Mouse (Mus musculus): ENCODE results near the gene Iqschfp. TPM values are rescaled to one million over a fixed set of nuclear protein-coding genes. Genes with fewer than 3 reads are reported as not detected.

The Iqschfp gene
- polyA plus RNA-seq, 1 experiment from 2014 or later: not detected

- Histone ChIP-seq H3K27ac (ENCODE audit: poor library complexity, severe bottlenecking) (no peak overlapping the region), H3K9me3 (replicated peaks) (no peaks in the 10 kb centered on the region), H3K27me3 (replicated peaks) (no peaks in the 10 kb centered on the region), H3K4me2 (no peak overlapping the region), H3K4me1 (replicated peaks) (peaks cover 7% of the 10 kb centered on the region; the same call in 1 of the 2 replicates), H3K4me3 (no peak overlapping the region), H3K9ac (no peak overlapping the region), H3K36me3 (no peaks in the 10 kb centered on the region; the same call in 1 of the 2 replicates)
- WGBS: 75% methylated on average over 4 of the region's 4 CpGs
- ATAC-seq (ENCODE audit: insufficient number of reproducible peaks, low FRiP score): no peak
Observed at GRCm38 (mm10) chr3:68484561-68484960, 592.5 kb downstream of the Iqschfp start.

- 81% methylated on average over 1 of the region's 1 CpGs for WGBS
- ATAC-seq (ENCODE audit: insufficient number of reproducible peaks, low FRiP score): no peak
- no peak overlapping the region for H3K4me2 ChIP-seq
- peaks cover 24% of the 10 kb centered on the region for H3K4me1 ChIP-seq (replicated peaks)
- no peak overlapping the region for H3K27ac ChIP-seq (ENCODE audit: poor library complexity, severe bottlenecking)
- H3K9ac ChIP-seq: no peak overlapping the region
- H3K36me3 ChIP-seq: no peaks in the 10 kb centered on the region; the same call in 1 of the 2 replicates
- H3K9me3 ChIP-seq (replicated peaks): no peaks in the 10 kb centered on the region
- no peaks in the 10 kb centered on the region for H3K27me3 ChIP-seq (replicated peaks)
- no peak overlapping the region for H3K4me3 ChIP-seq
Observed at GRCm38 (mm10) chr3:68487621-68488020, 595.6 kb downstream of the Iqschfp start.

- H3K4me2 ChIP-seq: no peak overlapping the region
Observed at GRCm38 (mm10) chr3:68488316-68488715, 596.3 kb downstream of the Iqschfp start.

GRCm38 (mm10) chr3:68491516-68491915, 599.5 kb downstream of the Iqschfp start:
- peaks cover 32% of the 10 kb centered on the region for H3K4me1 ChIP-seq (replicated peaks)

More at GRCm38 (mm10) chr3:68488316-68488715, 596.3 kb downstream of the Iqschfp start:
- H3K27me3 ChIP-seq (replicated peaks): no peaks in the 10 kb centered on the region
- 73% methylated on average over 5 of the region's 5 CpGs for WGBS
- no peaks in the 10 kb centered on the region; the same call in 1 of the 2 replicates for H3K36me3 ChIP-seq
- no peaks in the 10 kb centered on the region for H3K9me3 ChIP-seq (replicated peaks)
- peaks cover 30% of the 10 kb centered on the region for H3K4me1 ChIP-seq (replicated peaks)
- no peak for ATAC-seq (ENCODE audit: insufficient number of reproducible peaks, low FRiP score)
- no peak overlapping the region for H3K27ac ChIP-seq (ENCODE audit: poor library complexity, severe bottlenecking)
- no peak overlapping the region for H3K9ac ChIP-seq
- H3K4me3 ChIP-seq: no peak overlapping the region

GRCm38 (mm10) chr3:68492066-68492465, 600.0 kb downstream of the Iqschfp start:
- WGBS: 32% methylated on average over 1 of the region's 1 CpGs
- Histone ChIP-seq H3K4me2 (peak overlapping the region; percentile 81), H3K36me3 (no peaks in the 10 kb centered on the region), H3K4me3 (peak overlapping the region; percentile 87; the same call in 1 of the 2 replicates), H3K9ac (peak overlapping the region; percentile 95; the same call in 1 of the 2 replicates), H3K27me3 (replicated peaks) (no peaks in the 10 kb centered on the region), H3K4me1 (replicated peaks) (peaks cover 33% of the 10 kb centered on the region), H3K27ac (ENCODE audit: poor library complexity, severe bottlenecking) (peak overlapping the region; percentile 99), H3K9me3 (replicated peaks) (no peaks in the 10 kb centered on the region)
- no peak for ATAC-seq (ENCODE audit: insufficient number of reproducible peaks, low FRiP score)

More at GRCm38 (mm10) chr3:68491516-68491915, 599.5 kb downstream of the Iqschfp start:
- 67% methylated on average over 6 of the region's 6 CpGs for WGBS
- Histone ChIP-seq H3K27ac (ENCODE audit: poor library complexity, severe bottlenecking) (no peak overlapping the region), H3K36me3 (no peaks in the 10 kb centered on the region), H3K9me3 (replicated peaks) (no peaks in the 10 kb centered on the region), H3K4me2 (no peak overlapping the region), H3K9ac (no peak overlapping the region), H3K27me3 (replicated peaks) (no peaks in the 10 kb centered on the region), H3K4me3 (no peak overlapping the region)
- no peak for ATAC-seq (ENCODE audit: insufficient number of reproducible peaks, low FRiP score)

GRCm38 (mm10) chr3:68492513-68492912, 600.5 kb downstream of the Iqschfp start:
- Histone ChIP-seq H3K9ac (peak overlapping the region; percentile 95), H3K27ac (ENCODE audit: poor library complexity, severe bottlenecking) (peak overlapping the region; percentile 99), H3K4me2 (peak overlapping the region; percentile 81), H3K4me3 (peak overlapping the region; percentile 87), H3K36me3 (no peaks in the 10 kb centered on the region), H3K27me3 (replicated peaks) (no peaks in the 10 kb centered on the region), H3K9me3 (replicated peaks) (no peaks in the 10 kb centered on the region), H3K4me1 (replicated peaks) (peaks cover 36% of the 10 kb centered on the region)
- ATAC-seq (ENCODE audit: insufficient number of reproducible peaks, low FRiP score): no peak
- whole genome bisulfite sequencing: 11% methylated on average over 3 of the region's 3 CpGs

GRCm38 (mm10) chr3:68493170-68493585, 601.1 kb downstream of the Iqschfp start:
- Histone ChIP-seq H3K27ac (ENCODE audit: poor library complexity, severe bottlenecking) (peak overlapping the region; percentile 99), H3K4me3 (peak overlapping the region; percentile 87), H3K27me3 (replicated peaks) (no peaks in the 10 kb centered on the region), H3K9ac (peak overlapping the region; percentile 95), H3K4me1 (replicated peaks) (peaks cover 34% of the 10 kb centered on the region), H3K9me3 (replicated peaks) (no peaks in the 10 kb centered on the region), H3K4me2 (peak overlapping the region; percentile 81), H3K36me3 (no peaks in the 10 kb centered on the region)
- WGBS: under 1% methylated on average over 12 of the region's 12 CpGs
- peak; percentile 63 for ATAC-seq (ENCODE audit: insufficient number of reproducible peaks, low FRiP score)

- Histone ChIP-seq H3K9me3 (replicated peaks) (no peaks in the 10 kb centered on the region), H3K4me3 (peak overlapping the region; percentile 87), H3K9ac (peak overlapping the region; percentile 95), H3K36me3 (peaks cover 4% of the 10 kb centered on the region), H3K27me3 (replicated peaks) (no peaks in the 10 kb centered on the region), H3K4me1 (replicated peaks) (peaks cover 34% of the 10 kb centered on the region), H3K4me2 (peak overlapping the region; percentile 81), H3K27ac (ENCODE audit: poor library complexity, severe bottlenecking) (peak overlapping the region; percentile 99)
- ATAC-seq (ENCODE audit: insufficient number of reproducible peaks, low FRiP score): peak; percentile 83
- WGBS: under 1% methylated on average over 57 of the region's 70 CpGs
Observed at GRCm38 (mm10) chr3:68493586-68494295, 601.7 kb downstream of the Iqschfp start.

- Histone ChIP-seq H3K9ac (peak overlapping the region; percentile 95), H3K4me1 (replicated peaks) (peaks cover 40% of the 10 kb centered on the region), H3K27ac (ENCODE audit: poor library complexity, severe bottlenecking) (peak overlapping the region; percentile 99), H3K4me3 (peak overlapping the region; percentile 87), H3K36me3 (peaks cover 4% of the 10 kb centered on the region), H3K27me3 (replicated peaks) (no peaks in the 10 kb centered on the region), H3K4me2 (peak overlapping the region; percentile 81), H3K9me3 (replicated peaks) (no peaks in the 10 kb centered on the region)
- ATAC-seq (ENCODE audit: insufficient number of reproducible peaks, low FRiP score): peak; percentile 12
- under 1% methylated on average over 64 of the region's 68 CpGs for WGBS
Observed at GRCm38 (mm10) chr3:68494296-68495095, 602.5 kb downstream of the Iqschfp start.

GRCm38 (mm10) chr3:68495096-68495735, 603.2 kb downstream of the Iqschfp start:
- peak overlapping the region; percentile 95 for H3K9ac ChIP-seq
- peaks cover 4% of the 10 kb centered on the region for H3K36me3 ChIP-seq
- peak; percentile 39 for ATAC-seq (ENCODE audit: insufficient number of reproducible peaks, low FRiP score)
- H3K4me3 ChIP-seq: peak overlapping the region; percentile 87
- no peaks in the 10 kb centered on the region for H3K27me3 ChIP-seq (replicated peaks)
- H3K27ac ChIP-seq (ENCODE audit: poor library complexity, severe bottlenecking): peak overlapping the region; percentile 99
- H3K4me2 ChIP-seq: peak overlapping the region; percentile 81
- no peaks in the 10 kb centered on the region for H3K9me3 ChIP-seq (replicated peaks)
- peaks cover 45% of the 10 kb centered on the region for H3K4me1 ChIP-seq (replicated peaks)
- under 1% methylated on average over 38 of the region's 38 CpGs for whole genome bisulfite sequencing

Data from heart, embryonic 12.5 days (tissue).